Mouse (Mus musculus) testis, adult 2 months (tissue): Measurements from ENCODE around the gene Akap5.

Source experiments
- CTCF ChIP-seq: fragments of 200-500 bp; IDR thresholded peaks from 2 replicates; pipeline ENCODE4 v1.5.1; 2012; ENCODE audit warnings: low read depth, mild to moderate bottlenecking, inconsistent platforms, low read length, moderate library complexity; ENCODE audit not compliant: control insufficient read depth, insufficient read depth, insufficient replicate concordance
- POLR2A ChIP-seq: fragments of 200-500 bp; IDR thresholded peaks from 2 replicates; pipeline ENCODE4 v1.6.1; 2012; ENCODE audit warnings: low read depth, mild to moderate bottlenecking, inconsistent platforms, low read length, moderate library complexity; ENCODE audit not compliant: control insufficient read depth

- TF ChIP-seq CTCF (no peak), POLR2A (no peak)
These were observed 16.4 kb downstream of the Akap5 start for GRCm38 (mm10) chr12:76341080-76341479.
